Mouse (Mus musculus) MEL (cell line): ENCODE measurements around the gene Gpr84. TPM values are rescaled to one million over a fixed set of nuclear protein-coding genes. Genes with fewer than 3 reads are reported as not detected.

Source experiments
- DNase-seq: peaks from one replicate; pipeline ENCODE4 v3.0.0; 2011; ENCODE audit warnings: low read depth, low spot score
- H3K27ac ChIP-seq: 2 replicates; pipeline ENCODE4 v1.5.1; 2012; ENCODE audit warnings: low read depth, mild to moderate bottlenecking, control low read depth, low read length, moderate library complexity; ENCODE audit not compliant: control insufficient read depth
- H3K27me3 ChIP-seq, 2 experiments: fragments of 150-350 bp in 1 of 2; sonication (generic) in 1 of 2; 2 replicates each; pipeline ENCODE4 v1.6.1; 2012; ENCODE audit warnings: low read length in 2 of 2, mild to moderate bottlenecking in 2 of 2, improper control_type of control experiment in 1 of 2, moderate library complexity in 1 of 2; ENCODE audit not compliant: insufficient read depth in 2 of 2, control insufficient read depth in 1 of 2
- H3K36me3 ChIP-seq, 2 experiments: 2 replicates each; pipeline ENCODE4 v1.6.1; 2012 to 2014; ENCODE audit warnings: low read length in 2 of 2, improper control_type of control experiment in 1 of 2, inconsistent platforms in 1 of 2, mild to moderate bottlenecking in 1 of 2; ENCODE audit not compliant: insufficient read depth in 2 of 2, control insufficient read depth in 1 of 2
- H3K4me1 ChIP-seq, 2 experiments: fragments of 150-350 bp in 1 of 2; sonication (generic) in 1 of 2; 2 replicates each; pipeline ENCODE4 v1.6.1; 2012; ENCODE audit warnings: low read length in 2 of 2, improper control_type of control experiment in 1 of 2, mild to moderate bottlenecking in 1 of 2; ENCODE audit not compliant: insufficient read depth in 2 of 2, control insufficient read depth in 1 of 2
- H3K4me3 ChIP-seq, 2 experiments: fragments of 150-350 bp in 1 of 2; sonication (generic) in 1 of 2; 2 replicates each; pipeline ENCODE4 v1.5.1; 2012; ENCODE audit warnings: low read depth in 2 of 2, low read length in 2 of 2, mild to moderate bottlenecking in 2 of 2, moderate library complexity in 2 of 2, control low read depth in 1 of 2, improper control_type of control experiment in 1 of 2; ENCODE audit not compliant: control insufficient read depth in 1 of 2, insufficient read depth in 1 of 2
- H3K79me2 ChIP-seq: 2 replicates; pipeline ENCODE4 v1.6.1; 2012; ENCODE audit warnings: mild to moderate bottlenecking, low read length, moderate library complexity; ENCODE audit not compliant: control insufficient read depth, poor library complexity, insufficient read depth
- H3K9ac ChIP-seq: 2 replicates; pipeline ENCODE4 v1.6.1; 2012; ENCODE audit warnings: low read depth, mild to moderate bottlenecking, control low read depth, low read length, moderate library complexity; ENCODE audit not compliant: control insufficient read depth, poor library complexity, severe bottlenecking
- H3K9me3 ChIP-seq: fragments of 150-350 bp; sonication (generic); replicated peaks from 2 replicates; pipeline ENCODE4 v1.6.1; 2012; ENCODE audit warnings: mild to moderate bottlenecking, low read length, improper control_type of control experiment, moderate library complexity; ENCODE audit not compliant: insufficient read depth
- BHLHE40 ChIP-seq: IDR thresholded peaks from 2 replicates; pipeline ENCODE4 v1.6.1; 2012; ENCODE audit warnings: low read depth, mild to moderate bottlenecking, inconsistent platforms, low read length, improper control_type of control experiment, borderline replicate concordance
- ELF1 ChIP-seq: IDR thresholded peaks from 2 replicates; pipeline ENCODE4 v1.6.1; 2014; ENCODE audit warnings: low read depth, mild to moderate bottlenecking, inconsistent platforms, low read length, improper control_type of control experiment, moderate library complexity
- GATA1 ChIP-seq: IDR thresholded peaks from 2 replicates; pipeline ENCODE4 v1.6.1; 2011; ENCODE audit warnings: low read depth, low read length, improper control_type of control experiment
- HCFC1 ChIP-seq: IDR thresholded peaks from 2 replicates; pipeline ENCODE4 v1.6.1; 2012; ENCODE audit warnings: low read depth, mild to moderate bottlenecking, inconsistent platforms, low read length, improper control_type of control experiment, moderate library complexity
- KAT2A ChIP-seq: conservative IDR thresholded peaks from 2 replicates; pipeline ENCODE4 v1.6.1; 2012; ENCODE audit warnings: low read depth, low read length, improper control_type of control experiment, inconsistent platforms
- MAX ChIP-seq: IDR thresholded peaks from 2 replicates; pipeline ENCODE4 v1.6.1; 2011; ENCODE audit warnings: low read length, improper control_type of control experiment
- MAZ ChIP-seq: IDR thresholded peaks from 2 replicates; pipeline ENCODE4 v1.6.1; 2012; ENCODE audit warnings: low read depth, mild to moderate bottlenecking, inconsistent platforms, low read length, improper control_type of control experiment
- MEF2A ChIP-seq: IDR thresholded peaks from 2 replicates; pipeline ENCODE4 v1.6.1; 2014; ENCODE audit warnings: low read depth, mild to moderate bottlenecking, inconsistent platforms, low read length, improper control_type of control experiment; ENCODE audit not compliant: poor library complexity, insufficient replicate concordance, severe bottlenecking; ENCODE audit errors: extremely low read depth
- MYB ChIP-seq: IDR thresholded peaks from 2 replicates; pipeline ENCODE4 v1.6.1; 2011; ENCODE audit warnings: mild to moderate bottlenecking, low read depth, low read length, improper control_type of control experiment
- MYC ChIP-seq: IDR thresholded peaks from 2 replicates; pipeline ENCODE4 v1.6.1; 2011; ENCODE audit warnings: low read depth, mild to moderate bottlenecking, low read length, improper control_type of control experiment, moderate library complexity
- NELFE ChIP-seq: IDR thresholded peaks from 2 replicates; pipeline ENCODE4 v1.6.1; 2011; ENCODE audit warnings: low read depth, low read length, improper control_type of control experiment
- POLR2AphosphoS2 ChIP-seq: IDR thresholded peaks from 2 replicates; pipeline ENCODE4 v1.6.1; 2011; ENCODE audit warnings: low read length, improper control_type of control experiment
- SMC3 ChIP-seq: IDR thresholded peaks from 2 replicates; pipeline ENCODE4 v1.6.1; 2011; ENCODE audit warnings: low read depth, low read length, improper control_type of control experiment
- TBP ChIP-seq: IDR thresholded peaks from 2 replicates; pipeline ENCODE4 v1.8.0; 2011; ENCODE audit warnings: low read depth, low read length, improper control_type of control experiment
- TCF12 ChIP-seq: IDR thresholded peaks from 2 replicates; pipeline ENCODE4 v1.6.1; 2014; ENCODE audit warnings: low read depth, mild to moderate bottlenecking, inconsistent platforms, low read length, improper control_type of control experiment, moderate library complexity
- UBTF ChIP-seq: IDR thresholded peaks from 2 replicates; pipeline ENCODE4 v1.6.1; 2012; ENCODE audit warnings: low read depth, mild to moderate bottlenecking, inconsistent platforms, low read length, improper control_type of control experiment, moderate library complexity, borderline replicate concordance; ENCODE audit not compliant: insufficient read depth
- ZC3H11A ChIP-seq: IDR thresholded peaks from 2 replicates; pipeline ENCODE4 v1.6.1; 2012; ENCODE audit warnings: low read depth, mild to moderate bottlenecking, inconsistent platforms, low read length, improper control_type of control experiment
- ZMIZ1 ChIP-seq: IDR thresholded peaks from 2 replicates; pipeline ENCODE4 v1.6.1; 2012; ENCODE audit warnings: low read depth, mild to moderate bottlenecking, inconsistent platforms, low read length, improper control_type of control experiment, moderate library complexity
- polyA plus RNA-seq, 2 experiments: library from polyadenylated mRNA; stranded (reverse) in 1 of 2; unstranded in 1 of 2; fragments of >175 nt in 1 of 2; fragments of >200 nt in 1 of 2; gene quantifications; 2 replicates each; pipeline versions ENCODE4 v1.2.1 to v1.2.4; 2012; ENCODE audit warnings: low replicate concordance in 2 of 2, low read depth in 1 of 2; ENCODE audit not compliant: insufficient read length in 2 of 2, insufficient read depth in 1 of 2, missing spikeins in 1 of 2
- total RNA-seq: library from RNA; depleted of rRNA; stranded (reverse); fragments of 300-350 nt; gene quantifications from 2 replicates; pipeline ENCODE4 v1.2.3, GENCODE M21; 2012

Gpr84 gene
- total and polyA plus RNA-seq, 3 experiments: 0.12 to 0.21 TPM; not detected in 1

- Histone ChIP-seq H3K4me1 (peaks cover 0 to 18% of the 10 kb centered on the region in 2 experiments; a peak in 3 of 4 replicates), H3K36me3 (peaks cover 0 to 12% of the 10 kb centered on the region in 2 experiments; a peak in 2 of 4 replicates), H3K9me3 (no peaks in the 10 kb centered on the region), H3K9ac (no peak overlapping the region), H3K27me3 (no peaks in the 10 kb centered on the region), H3K79me2 (peaks cover 11% of the 10 kb centered on the region), H3K4me3 (no peak overlapping the region), H3K27ac (no peak overlapping the region)
- no peak for DNase-seq
- no peak for TF ChIP-seq ELF1
- TF ChIP-seq TCF12: no peak
- TF ChIP-seq POLR2AphosphoS2: no peak
- no peak for TF ChIP-seq MAX
- TF ChIP-seq NELFE: no peak
- TF ChIP-seq UBTF: no peak
- TF ChIP-seq MEF2A: no peak
- no peak for TF ChIP-seq GATA1
- no peak for TF ChIP-seq ZMIZ1
- TF ChIP-seq MYB: no peak
- no peak for TF ChIP-seq SMC3
- TF ChIP-seq ZC3H11A: no peak
- TF ChIP-seq MAZ: no peak
- no peak for TF ChIP-seq MYC
These were observed 23.8 kb upstream of the Gpr84 start for GRCm38 (mm10) chr15:103334194-103334593.

DNA sequence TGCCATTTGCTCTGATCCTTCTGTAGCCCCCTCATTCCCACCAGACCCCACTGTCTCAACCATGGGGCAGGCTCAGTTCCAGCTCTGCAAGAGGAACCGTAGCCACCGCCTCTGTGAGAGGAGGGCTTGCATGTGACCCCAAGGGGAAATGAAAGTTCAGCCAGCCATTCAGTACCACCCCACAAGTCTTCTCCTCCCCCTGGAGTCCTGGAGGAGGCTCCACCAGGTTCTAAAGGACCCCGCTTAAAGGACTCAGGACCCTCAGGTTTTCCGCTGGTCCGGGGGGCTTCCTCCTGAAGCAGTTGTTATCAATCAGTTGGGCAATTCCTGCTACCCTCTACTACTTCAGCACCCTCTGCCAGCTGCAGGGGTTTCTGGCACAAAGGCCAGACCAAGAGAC lies 23.3 kb upstream of the Gpr84 start:
- DNase-seq: no peak
- peaks cover 0 to 12% of the 10 kb centered on the region in 2 experiments; a peak in 2 of 4 replicates for H3K36me3 ChIP-seq
- no peak overlapping the region for H3K4me3 ChIP-seq
- TF ChIP-seq MAX: no peak
- no peak for TF ChIP-seq HCFC1
- no peak for TF ChIP-seq TBP
- TF ChIP-seq BHLHE40: no peak
- no peak for TF ChIP-seq KAT2A
- no peak overlapping the region for H3K27ac ChIP-seq
- no peaks in the 10 kb centered on the region for H3K27me3 ChIP-seq
- H3K4me1 ChIP-seq: peaks cover 0 to 15% of the 10 kb centered on the region in 2 experiments; a peak in 3 of 4 replicates
- H3K79me2 ChIP-seq: peaks cover 7% of the 10 kb centered on the region
- no peaks in the 10 kb centered on the region for H3K9me3 ChIP-seq
- no peak overlapping the region for H3K9ac ChIP-seq
